Mouse (Mus musculus): ENCODE results near the gene Mlh3. TPM values are rescaled to one million over a fixed set of nuclear protein-coding genes. Genes with fewer than 3 reads are reported as not detected.

Gene Mlh3
- total and polyA plus RNA-seq, 3 experiments, result 8.5 to 8.6 TPM; not detected in 1

DNA sequence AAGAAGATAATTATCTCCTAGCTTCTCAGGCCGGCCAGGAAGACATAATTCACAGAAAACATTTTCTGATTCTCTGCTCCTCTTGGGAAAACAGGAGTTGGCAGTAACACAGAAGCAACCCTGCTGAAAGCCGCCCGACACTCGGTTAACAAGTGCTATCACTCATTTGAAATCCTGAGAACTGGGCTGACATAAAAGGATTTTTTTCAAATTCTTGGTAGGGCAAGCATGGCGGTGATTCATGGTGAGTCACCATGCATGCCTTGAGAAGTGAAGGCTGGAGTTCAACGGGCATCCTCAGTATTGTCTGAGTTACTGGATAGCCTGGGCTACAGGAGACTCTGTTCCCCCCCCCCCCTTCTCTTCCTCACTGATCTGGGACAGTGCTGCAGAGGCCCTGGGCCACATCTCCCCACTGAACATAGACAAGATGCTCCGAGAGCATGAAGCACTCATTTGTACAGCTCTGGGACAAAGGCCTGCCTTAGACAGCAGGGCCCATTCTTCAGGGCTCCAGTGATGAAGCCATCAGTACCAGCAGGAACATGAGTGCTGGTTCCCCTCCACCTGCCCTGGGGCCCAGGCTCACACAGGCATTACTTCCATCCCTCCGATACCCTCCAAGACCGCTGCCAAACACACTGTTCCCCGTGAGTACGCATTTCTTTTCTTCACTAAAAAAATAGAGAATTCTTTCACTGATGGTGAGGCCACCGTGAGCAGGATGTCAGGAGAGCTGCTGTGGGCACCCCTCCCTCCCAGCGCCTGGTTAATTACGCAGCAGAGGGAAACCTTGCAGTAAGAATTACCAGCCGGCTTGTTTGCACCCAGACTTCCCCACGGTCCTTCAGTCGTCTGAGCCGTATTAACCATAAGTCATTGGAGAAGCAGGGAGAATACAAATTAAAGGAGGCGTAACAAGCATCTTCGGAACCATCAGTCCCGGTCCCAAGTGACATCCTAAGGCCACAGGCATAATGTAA, 36.7 kb downstream of the Mlh3 start:
- Histone ChIP-seq H3K4me1 (ENCODE audit: control insufficient read depth in 1 of 2, insufficient read depth in 2 of 2, low read length in 2 of 2) (no peaks in the 10 kb centered on the region), H3K27ac (ENCODE audit: control insufficient read depth, low read depth, low read length) (no peak overlapping the region), H3K4me3 (ENCODE audit: control insufficient read depth in 1 of 2, insufficient read depth in 1 of 2, low read depth in 2 of 2, low read length in 2 of 2) (no peak overlapping the region), H3K9me3 (replicated peaks; ENCODE audit: insufficient read depth, low read length) (no peaks in the 10 kb centered on the region), H3K9ac (ENCODE audit: control insufficient read depth, low read depth, low read length, poor library complexity, severe bottlenecking) (no peak overlapping the region), H3K27me3 (ENCODE audit: control insufficient read depth in 1 of 2, insufficient read depth in 2 of 2, low read length in 2 of 2) (no peaks in the 10 kb centered on the region), H3K79me2 (ENCODE audit: control insufficient read depth, insufficient read depth, low read length, poor library complexity) (no peaks in the 10 kb centered on the region), H3K36me3 (ENCODE audit: control insufficient read depth in 1 of 2, insufficient read depth in 2 of 2, low read length in 2 of 2) (no peaks in the 10 kb centered on the region; a peak in 1 of 4 replicates)
- no peak for TF ChIP-seq POLR2AphosphoS5 (IDR thresholded peaks at IDR 0.05; ENCODE audit: borderline replicate concordance, low read depth, low read length)
- no peak for TF ChIP-seq NRF1 (IDR thresholded peaks at IDR 0.05; ENCODE audit: insufficient read depth, low read depth, low read length, poor library complexity, severe bottlenecking)
- no peak for TF ChIP-seq TBP (IDR thresholded peaks at IDR 0.05; ENCODE audit: low read depth, low read length)
- no peak for TF ChIP-seq JUND (IDR thresholded peaks at IDR 0.05; ENCODE audit: low read depth, low read length)
- TF ChIP-seq GABPA (IDR thresholded peaks at IDR 0.05; ENCODE audit: low read depth, low read length), result no peak
- no peak for TF ChIP-seq TAL1 (IDR thresholded peaks at IDR 0.05; ENCODE audit: low read length)
- TF ChIP-seq ETS1 (IDR thresholded peaks at IDR 0.05; ENCODE audit: low read depth, low read length), result no peak
- DNase-seq (ENCODE audit: low read depth, low spot score), result no peak

GRCm38 (mm10) chr12:85227876-85228599, 42.4 kb downstream of the Mlh3 start:
- no peaks in the 10 kb centered on the region for H3K27me3 ChIP-seq (ENCODE audit: control insufficient read depth in 1 of 2, insufficient read depth in 2 of 2, low read length in 2 of 2)
- H3K4me3 ChIP-seq (ENCODE audit: control insufficient read depth in 1 of 2, insufficient read depth in 1 of 2, low read depth in 2 of 2, low read length in 2 of 2), result no peak overlapping the region
- H3K36me3 ChIP-seq (ENCODE audit: control insufficient read depth in 1 of 2, insufficient read depth in 2 of 2, low read length in 2 of 2), result no peaks in the 10 kb centered on the region; a peak in 1 of 4 replicates
- no peak overlapping the region for H3K27ac ChIP-seq (ENCODE audit: control insufficient read depth, low read depth, low read length)
- H3K79me2 ChIP-seq (ENCODE audit: control insufficient read depth, insufficient read depth, low read length, poor library complexity), result no peaks in the 10 kb centered on the region
- no peak for TF ChIP-seq MAX (IDR thresholded peaks at IDR 0.05; ENCODE audit: low read length)
- no peak for TF ChIP-seq MEF2A (IDR thresholded peaks at IDR 0.05; ENCODE audit: extremely low read depth, insufficient replicate concordance, low read depth, low read length, poor library complexity, severe bottlenecking)
- TF ChIP-seq CTCF (IDR thresholded peaks at IDR 0.05 in 2 of 3, conservative IDR thresholded peaks at IDR 0.05 in 1 of 3; ENCODE audit: control insufficient read depth in 1 of 3, insufficient read depth in 1 of 3, low read depth in 2 of 3, low read length in 3 of 3, poor library complexity in 1 of 3, severe bottlenecking in 1 of 3), result no peak
- no peak for TF ChIP-seq MXI1 (IDR thresholded peaks at IDR 0.05; ENCODE audit: low read depth, low read length)
- DNase-seq (ENCODE audit: low read depth, low spot score), result no peak
- no peaks in the 10 kb centered on the region for H3K4me1 ChIP-seq (ENCODE audit: control insufficient read depth in 1 of 2, insufficient read depth in 2 of 2, low read length in 2 of 2)
- no peaks in the 10 kb centered on the region for H3K9me3 ChIP-seq (replicated peaks; ENCODE audit: insufficient read depth, low read length)
- no peak overlapping the region for H3K9ac ChIP-seq (ENCODE audit: control insufficient read depth, low read depth, low read length, poor library complexity, severe bottlenecking)
